Mouse (Mus musculus): ENCODE measurements around the gene C1rl. TPM values are rescaled to one million over a fixed set of nuclear protein-coding genes. Genes with fewer than 3 reads are reported as not detected.
"Not testable (repeated sequence)": the region's sequence is repeated elsewhere in the genome, so short reads cannot be mapped to it uniquely, and the experiment has no call there.

The C1rl gene
- polyA plus RNA-seq, 2 experiments from 2014 or later = not detected

DNA sequence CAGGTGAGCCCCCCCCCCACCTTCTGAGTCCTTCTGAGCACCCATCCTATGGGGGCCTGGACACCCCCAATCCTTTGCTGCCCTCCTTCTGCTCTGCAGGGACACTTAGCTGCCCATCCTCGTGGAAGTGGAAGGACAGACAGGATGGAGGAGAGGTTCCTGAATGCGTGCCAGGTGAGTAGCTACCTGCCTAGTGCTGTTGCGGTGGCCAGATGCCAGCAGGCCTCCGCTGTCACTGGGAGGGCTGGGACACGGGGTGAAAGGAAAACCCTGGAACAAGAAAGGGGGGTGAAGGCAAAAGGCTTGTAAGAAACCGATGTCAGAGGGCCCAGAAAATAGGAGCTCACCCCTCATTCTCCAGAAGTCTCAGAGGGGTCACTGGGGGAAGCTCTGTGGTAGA is 14.1 kb downstream of the C1rl start:
- ATAC-seq = no peak

DNA sequence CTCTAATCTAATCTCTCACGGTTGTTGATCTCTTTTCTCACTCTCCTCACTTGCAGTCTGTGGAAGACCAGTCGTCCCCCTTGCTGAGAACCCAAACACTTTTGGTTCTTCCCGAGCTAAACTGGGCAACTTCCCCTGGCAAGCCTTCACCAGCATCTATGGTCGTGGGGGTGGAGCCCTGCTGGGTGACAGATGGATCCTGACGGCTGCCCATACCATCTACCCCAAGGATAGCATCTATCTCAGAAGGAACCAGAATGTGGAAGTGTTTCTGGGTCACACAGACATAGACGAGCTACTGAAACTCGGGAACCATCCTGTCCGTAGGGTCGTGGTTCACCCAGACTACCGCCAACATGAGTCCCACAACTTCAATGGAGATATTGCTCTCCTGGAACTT is 15.4 kb downstream of the C1rl start:
- no peak for ATAC-seq

DNA sequence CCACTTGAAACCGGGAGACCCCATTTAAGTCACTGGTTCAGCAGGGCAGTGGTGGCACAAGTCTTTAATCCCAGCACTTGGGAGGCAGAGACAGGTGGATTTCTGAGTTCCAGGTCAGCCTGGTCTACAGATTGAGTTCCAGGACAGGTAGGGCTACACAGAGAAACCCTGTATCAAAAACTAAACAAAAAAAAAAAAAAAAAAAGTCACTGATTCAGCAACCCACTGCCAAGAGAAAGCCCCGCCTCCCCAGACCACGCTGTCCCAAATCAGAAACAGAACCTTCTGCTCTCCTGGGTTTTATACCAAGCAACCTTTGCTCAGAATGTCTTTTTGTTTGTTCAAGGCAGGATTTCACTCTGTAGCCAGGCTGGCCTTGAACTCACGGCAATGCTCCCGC is 16.3 kb downstream of the C1rl start:
- not testable (repeated sequence) for ATAC-seq

DNA sequence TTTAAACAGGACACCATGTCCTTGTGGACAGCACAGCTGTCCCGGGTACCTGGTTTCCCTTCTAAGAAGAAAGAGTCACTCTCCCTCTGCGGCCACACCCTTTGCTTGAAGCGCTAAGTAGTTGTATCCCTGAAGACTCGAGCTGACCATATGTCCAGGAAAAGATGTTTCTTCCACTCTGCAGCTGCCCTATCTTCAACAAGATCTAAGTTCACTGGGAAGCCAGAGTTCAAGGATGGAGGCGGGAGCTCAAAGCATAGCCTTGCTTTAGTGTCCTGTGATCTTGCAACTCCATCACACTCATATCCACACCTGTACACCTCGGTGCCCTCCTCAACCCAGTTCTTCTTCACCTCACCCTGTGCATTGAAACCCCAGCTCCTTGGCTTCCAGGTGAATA is 19.0 kb downstream of the C1rl start:
- ATAC-seq = no peak

DNA sequence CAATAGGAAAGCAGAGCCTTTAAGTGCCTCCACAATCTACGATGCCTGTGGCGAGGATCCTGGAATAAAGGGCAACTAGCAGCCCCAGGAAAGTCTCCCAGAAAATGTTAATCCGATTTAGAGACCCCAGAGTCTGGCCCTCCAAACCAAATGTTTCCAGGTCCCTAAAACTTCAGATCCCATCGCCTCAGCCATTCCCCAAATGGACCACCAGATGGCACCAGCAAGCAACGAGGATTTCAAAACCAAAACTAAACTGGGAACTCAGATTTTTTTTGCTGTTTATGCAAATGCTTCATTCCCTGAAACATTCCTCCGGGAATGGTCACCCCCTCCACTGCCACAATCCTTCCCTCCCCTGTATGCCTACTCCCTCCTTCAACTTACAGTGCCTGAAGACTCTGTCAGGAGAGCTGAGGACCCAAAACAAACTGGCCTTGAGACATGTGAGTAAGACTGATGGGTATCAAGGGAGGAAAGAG is 19.5 kb downstream of the C1rl start, which contains the start of gene C1ra:
Gene C1ra, plus strand, starts transcription at position 51 of the 482 bp plus-strand sequence.
- no peak for ATAC-seq

DNA sequence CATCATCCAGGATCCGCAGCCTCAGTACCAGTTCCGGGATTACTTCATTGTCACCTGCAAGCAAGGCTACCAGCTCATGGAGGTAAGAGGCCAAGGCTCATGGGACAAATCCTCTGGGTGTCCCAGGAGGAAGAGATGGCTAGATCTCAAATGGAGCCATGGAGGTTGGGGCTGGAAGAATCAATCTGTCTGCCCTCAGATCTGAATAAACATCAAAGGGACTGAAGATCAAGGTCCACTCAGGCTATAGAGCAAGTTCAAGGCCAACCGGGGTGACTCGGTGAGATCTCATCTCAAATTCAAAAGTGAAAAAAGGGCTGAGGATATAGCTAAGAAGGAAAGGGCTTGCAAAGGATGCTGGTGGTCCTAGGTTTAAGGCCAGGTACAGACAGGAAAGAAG is 24.8 kb downstream of the C1rl start:
- ATAC-seq = not testable (repeated sequence)

DNA sequence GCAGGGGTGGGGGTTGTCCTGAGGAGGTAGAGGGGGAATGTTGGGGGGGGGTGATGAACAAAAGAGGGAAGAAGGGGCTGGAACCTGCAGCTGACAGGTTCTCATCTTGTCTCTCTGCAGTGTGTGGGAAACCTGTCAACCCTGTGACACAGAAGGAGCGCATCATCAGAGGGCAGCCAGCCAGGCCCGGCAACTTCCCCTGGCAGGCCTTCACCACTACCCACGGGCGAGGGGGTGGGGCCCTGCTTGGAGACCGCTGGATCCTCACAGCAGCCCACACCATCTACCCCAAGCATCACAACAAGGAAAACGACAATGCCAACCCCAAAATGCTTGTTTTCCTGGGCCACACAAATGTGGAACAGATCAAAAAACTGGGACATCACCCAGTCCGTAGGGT is 29.2 kb downstream of the C1rl start:
- ATAC-seq = not testable (repeated sequence)

DNA sequence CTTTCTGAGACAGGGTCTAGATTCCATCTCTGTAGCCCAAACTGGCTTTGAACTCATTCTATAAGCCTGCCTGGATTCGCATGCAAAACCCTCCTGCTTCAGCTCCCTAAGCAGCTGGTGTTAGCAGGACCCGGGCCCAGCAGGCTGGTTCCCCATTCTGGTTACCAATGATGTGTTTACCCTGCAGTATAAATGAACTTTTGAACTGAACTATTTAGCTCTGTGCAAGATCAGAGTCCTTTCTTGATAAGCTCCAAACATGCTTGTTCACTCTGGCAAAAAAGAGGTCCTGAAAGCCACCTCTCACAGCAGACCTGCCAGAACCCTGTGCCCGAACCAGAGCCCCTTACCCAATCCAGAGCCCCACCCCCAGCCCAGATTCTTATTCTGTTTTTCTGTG is 35.0 kb downstream of the C1rl start:
- ATAC-seq = no peak

DNA sequence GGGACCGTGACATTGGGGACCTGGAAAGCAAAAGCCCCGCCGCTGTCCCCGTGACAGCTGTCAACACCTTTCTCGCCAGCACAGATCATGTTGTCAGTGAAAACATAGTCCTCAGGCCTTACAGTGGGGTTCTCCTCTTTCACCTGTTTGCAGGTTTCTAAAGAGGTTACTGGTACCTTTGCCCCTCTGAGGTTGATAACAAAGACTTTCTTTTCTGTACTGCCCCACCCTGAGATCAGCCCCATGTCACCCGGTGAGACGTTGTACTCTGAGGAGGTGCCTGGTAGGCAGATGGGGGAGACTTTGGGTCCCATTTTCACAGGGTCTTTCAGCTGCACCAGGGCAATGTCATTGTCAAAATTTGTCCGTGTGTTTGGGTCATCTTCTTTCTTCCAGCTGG is 38.2 kb downstream of the C1rl start:
- no peak for ATAC-seq

DNA sequence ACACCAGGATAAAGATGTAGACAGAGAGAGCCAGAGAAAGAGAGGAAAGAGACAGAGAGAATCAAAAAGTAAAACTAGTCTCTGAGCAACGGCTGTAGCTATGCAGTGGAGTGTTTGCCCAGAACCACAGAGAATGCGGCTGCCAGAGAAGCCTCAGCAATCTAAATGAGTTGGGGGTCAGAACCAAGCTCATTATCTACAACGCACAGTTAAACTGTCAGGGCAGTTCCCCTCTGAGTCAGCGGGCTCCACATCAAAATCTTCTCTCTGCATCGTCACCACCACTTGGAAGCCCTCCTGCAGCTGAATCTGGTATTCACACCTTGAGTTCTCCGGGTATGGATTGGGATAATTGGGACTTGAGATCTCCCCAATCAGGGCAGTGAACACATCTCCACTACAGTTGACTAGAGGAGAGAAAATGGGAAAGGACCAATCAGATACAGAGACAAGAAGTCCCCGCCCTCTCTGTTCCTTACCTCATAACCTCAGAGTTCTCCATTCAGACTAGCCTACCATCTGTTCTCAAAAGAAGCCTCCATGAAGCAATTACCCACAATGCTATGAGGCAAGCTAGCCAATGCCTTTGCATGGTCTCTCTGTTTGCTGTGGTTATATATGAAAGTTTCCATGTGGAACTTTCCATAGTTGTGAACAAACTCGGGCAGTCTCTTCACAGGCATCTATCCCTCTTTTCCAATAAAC is 43.4 kb downstream of the C1rl start:
- ATAC-seq = not testable (repeated sequence)

DNA sequence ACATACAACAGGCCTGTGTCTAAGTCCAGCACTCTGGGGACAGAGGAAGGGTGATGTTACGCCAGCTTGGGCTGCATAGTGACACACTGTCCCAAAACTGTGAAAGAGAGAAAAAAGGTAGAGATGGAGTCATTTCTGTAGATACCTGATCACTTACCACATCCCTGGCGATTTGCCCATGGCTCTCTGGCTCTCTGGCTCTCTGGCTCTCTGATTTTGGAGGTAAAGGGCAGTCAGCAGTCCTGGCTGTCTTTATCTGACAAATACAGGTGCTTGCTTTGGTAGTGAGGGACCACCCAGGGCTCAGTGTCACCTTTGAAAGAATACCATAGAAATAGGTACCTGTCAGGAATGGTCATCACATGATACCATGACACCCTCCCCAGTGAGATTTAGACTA is 48.3 kb downstream of the C1rl start:
- not testable (repeated sequence) for ATAC-seq

DNA sequence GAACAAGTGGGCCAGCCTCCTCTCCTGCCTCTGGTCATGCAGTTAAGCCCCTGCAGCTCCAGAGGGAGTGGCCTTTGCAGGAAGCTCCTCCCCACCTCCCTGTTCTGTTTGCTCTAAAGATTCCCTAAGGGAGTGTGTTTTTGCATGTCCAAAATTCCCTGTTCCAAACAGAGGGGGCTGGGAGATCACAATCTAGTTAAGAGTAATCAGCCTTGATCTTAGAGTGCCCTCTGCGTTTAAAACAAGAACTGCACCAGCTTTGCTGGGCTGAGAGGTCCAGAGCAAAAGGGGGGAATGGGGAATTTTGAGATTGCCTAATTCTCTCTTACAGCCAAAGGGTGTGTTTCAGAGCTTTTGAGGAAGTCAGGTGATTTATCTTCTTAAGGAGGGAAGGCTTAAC is 49.4 kb downstream of the C1rl start, which contains the start of gene C1s1:
Gene C1s1, minus strand, starts transcription at position 76 of the 400 bp plus-strand sequence.
- ATAC-seq = not testable (repeated sequence)

DNA sequence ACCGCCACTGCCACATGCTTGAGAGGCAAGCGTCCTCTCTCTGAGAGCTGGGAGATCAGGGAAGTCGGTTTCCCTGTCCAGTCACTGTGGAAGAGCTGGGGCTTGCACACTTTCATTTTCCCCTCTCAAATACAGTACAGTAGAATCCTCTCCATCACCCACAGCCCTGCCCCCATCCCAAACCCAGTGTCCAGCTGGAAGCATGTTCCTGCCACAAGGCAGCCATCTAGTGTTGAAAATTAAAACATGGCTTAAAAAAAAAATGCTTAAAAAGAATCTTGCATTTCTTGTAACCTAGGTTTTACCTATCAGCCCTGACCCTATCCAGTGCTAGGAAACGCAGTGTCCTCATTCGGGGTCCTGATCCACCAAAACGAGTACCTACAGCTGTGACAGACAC is 51.6 kb downstream of the C1rl start:
- no peak for ATAC-seq

DNA sequence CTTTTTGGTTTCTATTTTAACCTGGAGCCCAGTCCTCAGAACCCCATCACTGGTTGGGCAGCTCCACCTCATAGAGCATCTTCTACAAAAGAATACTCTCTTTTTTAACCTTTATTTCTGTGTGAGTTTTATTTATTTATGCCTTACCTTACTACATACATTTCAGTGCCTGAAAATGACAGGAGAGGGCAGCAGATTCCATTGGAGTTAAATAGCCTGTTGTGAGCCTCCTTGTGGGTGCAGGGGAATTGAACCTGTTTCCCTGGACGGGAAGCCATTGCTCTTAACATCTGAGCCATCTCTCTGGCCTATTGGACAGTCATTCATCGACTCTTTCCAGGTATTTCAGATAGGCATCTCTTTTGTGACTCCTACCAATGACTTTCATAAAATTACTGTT is 52.5 kb downstream of the C1rl start:
- ATAC-seq = no peak

DNA sequence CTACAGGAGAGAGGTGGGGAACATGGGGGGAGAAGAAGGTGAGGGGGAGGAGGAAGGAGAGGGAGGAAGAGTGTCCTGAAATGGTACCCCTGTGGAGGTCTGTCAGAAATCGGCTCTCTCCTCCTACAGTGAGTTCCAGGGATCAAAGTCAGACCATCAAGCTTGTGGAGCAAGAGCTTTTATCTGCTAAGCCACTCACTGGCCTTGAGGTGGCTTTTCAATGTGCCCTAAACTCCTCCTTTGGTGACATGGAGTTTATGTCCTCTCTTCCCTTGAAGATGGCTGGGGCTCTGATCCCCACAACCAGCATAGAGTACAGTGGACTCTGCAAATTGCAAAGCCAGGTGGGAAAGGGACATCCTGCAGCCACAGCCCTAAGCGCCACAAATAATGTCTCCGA is 55.1 kb downstream of the C1rl start:
- not testable (repeated sequence) for ATAC-seq

DNA sequence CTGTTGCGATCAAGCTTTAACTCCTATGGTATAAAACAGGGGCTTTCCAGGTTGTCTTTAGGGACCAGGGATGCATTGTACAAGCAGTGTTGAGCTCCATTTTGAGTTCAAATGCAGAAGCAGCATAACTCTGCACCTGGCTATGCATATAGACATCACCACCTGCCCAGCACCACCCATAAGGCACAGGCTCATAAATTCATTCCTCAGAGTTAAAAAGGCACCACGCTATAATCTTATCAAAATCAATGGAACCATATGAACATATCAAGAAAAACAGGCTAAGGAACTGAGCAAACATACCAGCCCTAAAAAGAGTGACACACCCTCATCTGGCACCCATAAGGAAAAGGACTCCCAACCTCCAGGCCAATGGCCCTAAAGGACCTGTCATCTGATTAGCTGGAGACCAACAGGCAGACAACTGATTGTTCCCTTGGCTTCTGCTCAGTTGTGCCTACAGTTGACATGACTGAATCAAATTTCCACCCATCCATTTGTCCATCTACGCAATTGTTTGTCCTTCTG is 56.2 kb downstream of the C1rl start:
- ATAC-seq = no peak

DNA sequence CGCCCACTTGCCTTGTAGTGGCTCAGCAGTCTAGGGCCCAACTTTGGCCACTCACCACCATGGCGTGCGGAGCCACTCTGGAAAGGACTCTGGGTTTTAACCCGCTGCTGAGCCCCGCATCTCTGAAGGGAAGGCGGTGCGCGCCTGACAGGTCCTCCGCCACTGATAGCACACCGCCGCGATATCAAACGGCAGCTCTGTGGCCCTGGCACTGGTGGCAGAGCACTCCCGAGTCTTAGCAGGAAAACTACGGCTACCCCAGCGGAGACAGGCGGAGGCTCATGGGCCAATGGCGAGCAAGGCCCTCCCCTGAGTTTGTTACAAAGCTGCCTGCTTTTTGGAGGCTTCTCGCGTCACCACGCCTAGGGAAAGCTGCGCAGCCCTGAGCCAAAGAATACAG is 59.9 kb downstream of the C1rl start:
- ATAC-seq = no peak

DNA sequence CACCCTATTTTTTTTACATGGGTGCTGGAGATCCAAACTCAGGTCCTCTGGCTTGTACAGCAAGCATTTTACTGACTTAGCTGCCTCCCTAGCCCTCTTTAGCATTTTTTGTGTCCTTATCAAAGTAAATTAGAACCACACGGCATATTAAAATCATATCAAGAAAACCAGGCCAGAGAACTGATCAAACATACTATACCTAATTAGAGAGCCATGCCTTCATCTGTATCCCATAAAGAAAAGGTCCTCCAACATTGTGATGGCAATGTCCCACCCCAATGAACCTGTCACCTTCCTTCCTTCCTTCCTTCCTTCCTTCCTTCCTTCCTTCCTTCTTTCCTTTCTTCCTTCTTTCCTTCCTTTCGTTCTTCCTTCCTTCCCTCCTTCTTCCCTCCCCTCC is 63.0 kb downstream of the C1rl start:
- ATAC-seq = not testable (repeated sequence)

Other genes starting within 250 kb of the C1rl start
- gene Cd163, start 188.5 kb upstream of the C1rl start, polyA plus RNA-seq (2017; shearing (Covaris generic)) = under 1 TPM in 1 of 2 experiments, not detected in 1; 0.16 TPM
- gene Pex5, start 78.0 kb upstream of the C1rl start, polyA plus RNA-seq (2017; shearing (Covaris generic)) = 10 to 100 TPM in 1 of 2 experiments, 1 to 10 TPM in 1; 8.4 to 15.3 TPM
- under 1 TPM in 1 of 2 experiments, not detected in 1; 0.13 TPM for gene Clstn3, start 28.3 kb upstream of the C1rl start, polyA plus RNA-seq (2017; shearing (Covaris generic))
- gene C1ra, start 19.3 kb downstream of the C1rl start, polyA plus RNA-seq (2017; shearing (Covaris generic)) = under 1 TPM; 0.19 to 0.39 TPM
- not detected for gene C1s1, start 49.2 kb downstream of the C1rl start, polyA plus RNA-seq (2017; shearing (Covaris generic))
- gene C1rb, start 77.2 kb downstream of the C1rl start, polyA plus RNA-seq (2017; shearing (Covaris generic)) = not detected
- not detected for gene C1s2, start 143.0 kb downstream of the C1rl start, polyA plus RNA-seq (2017; shearing (Covaris generic))
- 10 to 100 TPM; 33.5 to 35.0 TPM for gene Lpcat3, start 169.9 kb downstream of the C1rl start, polyA plus RNA-seq (2017; shearing (Covaris generic))
- gene Emg1, start 219.1 kb downstream of the C1rl start, polyA plus RNA-seq (2017; shearing (Covaris generic)) = 100 to 1,000 TPM; 465 to 483 TPM
- 10 to 100 TPM; 56.1 to 59.9 TPM for gene Phb2, start 219.2 kb downstream of the C1rl start, polyA plus RNA-seq (2017; shearing (Covaris generic))
- 100 to 1,000 TPM; 187 to 310 TPM for gene Ptpn6, start 245.6 kb downstream of the C1rl start, polyA plus RNA-seq (2017; shearing (Covaris generic))
- 100 to 1,000 TPM; 509 to 554 TPM for gene Grcc10, start 248.3 kb downstream of the C1rl start, polyA plus RNA-seq (2017; shearing (Covaris generic))

Data from CD4-positive, CD25-positive, alpha-beta regulatory T cell, adult 4 months (primary cell).